Mouse (Mus musculus) duodenum, adult 2 months (tissue): Measurements from ENCODE around the gene Vmn2r45. TPM values are rescaled to one million over a fixed set of nuclear protein-coding genes. Genes with fewer than 3 reads are reported as not detected.

Experiments used
- polyA plus RNA-seq: library from polyadenylated mRNA; depleted of rRNA; stranded (reverse); fragments of >200 nt; gene quantifications from 2 replicates; pipeline ENCODE4 v1.2.3, GENCODE M21; 2012; ENCODE audit warnings: low replicate concordance; rRNA removed

Vmn2r45 gene
- polyA plus RNA-seq = not detected in 2 replicates

GRCm38 (mm10) chr7:8488975-8489374 is at the start of gene Vmn2r45:
Gene Vmn2r45, minus strand, starts transcription at chr7:8489075.

Other genes starting within 250 kb of the Vmn2r45 start
- not detected in 2 replicates for gene Vmn2r43, start 228.5 kb downstream of the Vmn2r45 start, polyA plus RNA-seq
- not detected in 2 replicates for gene Vmn2r44, start 105.7 kb downstream of the Vmn2r45 start, polyA plus RNA-seq